Mouse (Mus musculus) cerebellum, postnatal 10 days (tissue): Measurements from ENCODE around the gene Acsl5.

Experiments used
- DNase-seq, 2 experiments: peaks; one replicate each; pipeline ENCODE4 v3.0.0; 2021; ENCODE audit warnings: mixed read lengths in 2 of 2

Gene Acsl5

GRCm38 (mm10) chr19:55241186-55241645 is 10.5 kb upstream of the Acsl5 start, which contains the start of gene Gucy2g:
Gene Gucy2g (minus strand): TSS chr19:55241236.
- DNase-seq: no peak

DNA sequence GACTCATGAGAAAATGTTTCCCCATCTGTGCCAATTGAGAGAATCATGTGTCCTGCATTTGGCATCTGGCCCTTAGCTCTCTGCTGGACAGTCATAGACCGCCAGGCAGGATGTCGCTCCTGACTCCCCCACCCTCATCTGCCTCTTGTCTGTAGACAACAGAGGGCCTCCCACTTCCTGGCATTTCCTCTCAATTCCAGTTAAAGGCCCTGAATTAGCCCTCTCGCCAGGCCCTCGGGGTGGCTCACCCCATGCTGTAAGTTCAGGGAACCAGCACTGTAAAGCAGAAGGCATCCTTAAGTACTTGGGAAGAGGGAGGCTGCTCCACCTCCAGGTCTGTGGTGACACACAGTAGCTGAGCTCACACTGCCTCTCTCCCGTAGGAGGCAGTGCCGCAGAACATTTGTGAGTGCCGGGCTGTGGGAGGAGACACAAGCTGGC is 6.9 kb upstream of the Acsl5 start:
- DNase-seq: peak; percentile 72 to 73

DNA sequence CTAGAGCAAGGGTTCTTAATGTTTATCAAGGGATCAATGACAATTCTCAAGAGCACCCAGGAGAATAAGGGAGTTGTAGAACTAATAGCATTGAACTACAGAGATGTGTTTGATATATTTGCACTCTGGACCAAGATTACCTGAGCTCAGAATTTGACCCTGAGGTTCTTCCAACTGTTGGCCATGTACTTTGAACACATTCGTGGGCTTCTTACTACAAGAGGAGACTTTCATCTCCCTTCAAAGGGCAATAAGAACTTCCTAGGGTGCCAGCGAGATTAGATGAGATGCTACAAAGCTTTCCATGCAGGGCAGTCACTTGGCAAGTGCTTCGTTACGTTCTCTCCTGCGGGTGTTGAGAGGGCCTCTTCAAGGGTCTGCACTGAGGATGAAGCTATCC is 4.2 kb upstream of the Acsl5 start:
- DNase-seq: no peak

DNA sequence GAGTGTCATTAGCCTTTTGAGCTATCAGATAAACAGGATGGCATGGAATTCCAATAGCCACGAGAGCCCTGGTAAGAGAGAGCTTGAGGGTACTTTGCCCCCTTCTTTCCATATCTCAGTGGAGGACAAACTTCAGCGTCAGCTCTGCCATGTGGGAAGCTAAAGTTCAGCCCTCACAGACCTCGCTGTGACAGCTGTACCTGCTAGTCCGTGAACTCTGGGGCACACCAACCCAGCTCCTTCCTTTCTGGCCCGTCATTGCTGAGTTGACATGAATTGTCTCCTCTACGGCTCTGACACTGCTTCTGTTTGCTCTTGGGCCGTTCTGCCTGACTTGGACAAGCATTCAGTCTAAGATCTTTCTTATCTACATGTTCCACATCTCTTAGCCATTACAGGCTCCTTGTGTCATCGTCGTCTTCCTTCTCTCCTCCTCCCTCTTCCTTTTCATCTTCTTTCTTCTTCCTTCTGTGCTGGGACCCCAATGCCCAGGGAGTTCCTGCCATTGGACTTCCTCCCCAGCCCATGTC is 3.7 kb upstream of the Acsl5 start:
- no peak for DNase-seq

DNA sequence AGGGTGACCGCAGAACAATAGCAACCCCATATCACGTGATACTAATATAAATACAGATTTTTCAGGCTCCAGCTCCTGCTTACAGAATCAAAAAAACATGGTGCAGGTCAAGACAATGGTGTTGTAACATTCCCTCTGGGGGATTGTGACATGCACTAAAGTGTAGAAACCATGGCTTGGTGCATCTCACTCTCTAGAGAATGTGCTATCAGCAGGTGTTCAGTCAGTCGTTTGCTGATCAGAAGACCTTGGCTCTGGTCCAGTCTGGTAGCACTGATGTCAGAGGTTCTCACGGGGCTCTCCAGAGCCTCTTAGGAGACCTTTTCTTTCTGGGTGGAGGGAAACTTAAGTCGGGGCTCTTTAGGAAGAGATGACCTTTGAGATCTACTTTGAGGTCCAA is 1.3 kb upstream of the Acsl5 start:
- DNase-seq: no peak

DNA sequence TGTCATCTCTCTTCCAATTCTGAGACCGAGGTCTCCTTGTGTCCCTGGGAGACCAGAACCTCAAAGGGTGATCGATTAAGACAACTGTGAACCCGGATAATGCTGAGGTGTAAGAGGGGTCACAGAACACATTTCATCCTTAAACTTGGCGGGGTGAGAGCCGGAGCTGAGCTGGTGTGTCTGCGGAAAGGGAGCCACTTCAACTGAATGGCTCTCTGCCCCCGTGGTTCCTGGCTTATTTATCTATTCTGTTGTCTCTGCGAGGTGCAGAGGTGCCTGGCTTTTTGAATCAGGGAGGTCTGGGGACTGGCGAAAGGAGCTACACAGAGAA is 1.5 kb downstream of the Acsl5 start:
- DNase-seq: no peak

GRCm38 (mm10) chr19:55253570-55254441 is 2.1 kb downstream of the Acsl5 start:
- peak; percentile 64 to 70 for DNase-seq

DNA sequence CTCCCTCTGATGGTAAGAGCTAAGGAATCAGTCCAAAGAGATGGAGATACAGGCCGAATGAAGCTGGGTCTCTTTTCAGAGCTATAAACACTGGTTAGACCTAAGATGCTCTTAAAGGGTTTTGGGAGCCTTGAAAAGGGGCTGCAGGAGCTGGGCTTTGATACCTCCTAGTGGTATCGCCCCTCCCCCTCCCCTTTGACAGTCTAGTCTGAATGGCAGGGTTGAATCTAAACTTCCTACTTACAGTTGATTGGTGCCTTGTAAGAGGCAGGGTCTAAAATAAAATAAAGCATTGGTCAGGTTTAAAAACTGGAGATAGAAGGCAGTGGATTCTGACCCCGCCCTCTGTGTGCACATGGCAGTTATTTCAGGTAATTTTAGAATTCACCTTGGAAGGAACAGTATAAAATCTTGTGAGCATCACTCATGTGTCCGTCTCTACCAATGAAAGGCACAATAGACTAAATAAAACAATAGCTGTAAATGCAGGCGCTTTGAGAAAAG is 2.8 kb downstream of the Acsl5 start:
- DNase-seq: peak; percentile 54 to 68

DNA sequence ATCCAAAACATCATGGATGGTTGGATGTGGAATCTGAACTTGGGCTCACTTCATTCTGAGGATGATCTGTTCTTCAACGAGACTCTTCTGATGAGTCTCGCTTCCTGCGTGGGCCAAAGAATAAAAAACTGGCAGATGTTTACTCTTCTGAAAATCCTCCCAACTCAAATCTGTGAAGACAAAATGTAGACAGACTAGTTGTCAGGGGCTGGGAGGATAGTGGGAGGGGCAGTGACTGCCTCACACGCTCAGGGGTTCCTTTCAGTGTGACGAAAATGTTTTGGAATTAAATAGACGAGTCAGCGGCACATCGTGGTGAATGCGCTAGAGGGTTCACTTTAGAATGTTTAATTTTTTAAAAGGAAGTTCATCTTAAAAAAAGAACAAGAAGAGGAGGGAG is 4.4 kb downstream of the Acsl5 start:
- no peak for DNase-seq

GRCm38 (mm10) chr19:55257656-55258375 is 6.1 kb downstream of the Acsl5 start:
- DNase-seq: peak in 1 of 2 experiments; percentile 8

DNA sequence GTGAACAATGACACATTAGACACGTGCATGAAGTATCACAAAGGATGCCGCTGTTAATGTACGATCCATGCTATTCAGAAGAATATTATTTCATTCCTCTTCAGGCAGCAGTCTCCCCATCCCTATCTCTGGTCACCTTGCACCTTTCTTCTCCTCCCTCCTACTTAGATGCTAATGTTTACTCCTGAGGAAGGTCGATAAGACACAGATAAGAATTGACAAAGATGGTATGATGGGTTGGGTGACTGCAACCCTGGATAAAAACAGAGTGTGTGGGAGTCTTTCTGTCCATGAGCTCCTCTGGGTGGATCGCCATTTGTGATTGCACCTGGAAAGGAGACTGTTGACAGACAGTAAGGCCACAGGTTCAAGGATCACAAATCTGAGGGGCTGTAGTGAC is 6.8 kb downstream of the Acsl5 start:
- DNase-seq: no peak

DNA sequence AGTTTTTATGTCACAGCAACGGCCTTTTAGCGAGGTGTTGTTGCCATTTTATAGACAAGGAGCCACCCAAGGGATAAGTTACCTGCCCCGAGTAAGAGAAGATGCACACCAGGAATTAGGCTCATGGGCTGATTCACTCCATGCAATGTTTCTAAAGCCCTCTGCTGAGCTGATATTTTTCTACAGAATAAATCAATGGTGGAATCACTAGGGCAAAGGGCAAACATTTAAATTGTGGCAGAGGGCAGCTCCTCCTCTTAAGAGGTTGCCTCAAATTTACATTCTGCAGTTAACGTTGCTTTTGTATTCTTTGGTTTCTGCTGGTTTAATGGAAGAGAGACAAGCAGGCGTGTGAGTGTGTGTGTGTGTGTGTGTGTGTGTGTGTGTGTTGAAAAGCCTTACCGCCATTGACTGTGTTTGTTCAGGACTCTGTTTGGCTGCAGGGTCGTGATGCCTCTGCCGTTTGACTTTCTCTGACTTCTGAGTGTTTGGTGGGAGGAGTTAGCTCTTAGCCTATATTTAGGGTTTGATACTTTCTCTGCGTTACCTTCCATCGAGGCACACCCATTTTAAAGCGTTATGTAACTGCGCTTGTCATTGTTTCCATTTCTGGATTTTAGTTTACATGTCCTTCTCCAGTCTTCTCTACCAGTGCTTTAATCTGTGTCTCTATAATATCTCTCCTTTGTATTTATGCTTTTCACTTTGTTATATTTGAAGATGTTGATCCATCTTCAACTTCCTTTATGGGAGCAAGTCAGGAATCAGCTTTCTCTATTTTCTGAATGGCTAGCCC is 8.8 kb downstream of the Acsl5 start:
- DNase-seq: no peak

DNA sequence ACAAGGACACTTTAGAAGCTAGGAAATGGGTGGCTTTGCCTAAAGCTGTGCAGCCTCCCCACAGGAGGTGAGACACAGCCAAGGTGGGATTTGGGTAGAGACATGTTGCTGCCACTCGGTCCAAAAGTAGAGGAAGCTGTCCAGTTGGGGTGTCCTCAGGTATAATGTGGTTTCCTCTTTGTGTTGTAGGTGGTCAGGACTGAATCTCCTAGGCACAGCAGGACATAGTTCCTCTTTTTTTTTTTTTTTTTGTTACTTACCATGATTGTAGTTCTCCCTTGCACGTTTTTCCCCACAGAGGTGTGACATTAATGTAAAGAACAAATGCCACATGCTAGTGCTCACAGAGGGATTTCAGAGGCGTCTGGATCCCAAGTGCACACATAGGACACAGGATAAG is 13.5 kb downstream of the Acsl5 start:
- DNase-seq: no peak

DNA sequence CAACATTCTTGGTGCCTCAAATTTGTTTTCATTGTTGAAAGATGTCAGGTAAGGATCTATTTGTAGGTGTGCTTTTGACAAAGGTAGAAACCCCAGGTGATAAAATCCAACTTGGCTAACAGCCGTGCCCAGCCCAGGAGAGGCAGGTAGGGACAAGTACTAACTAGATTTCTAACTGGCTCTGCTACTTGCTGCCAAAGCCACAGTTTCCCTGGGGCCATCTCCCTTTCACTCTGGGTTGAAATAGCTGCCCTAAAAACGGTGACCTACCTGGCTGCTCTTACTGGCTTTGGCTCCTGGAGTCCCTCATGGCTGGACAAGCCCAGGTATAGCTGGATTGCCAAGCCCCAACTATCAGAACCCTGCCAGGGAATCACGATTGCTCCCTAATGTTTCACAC is 15.0 kb downstream of the Acsl5 start:
- DNase-seq: no peak

DNA sequence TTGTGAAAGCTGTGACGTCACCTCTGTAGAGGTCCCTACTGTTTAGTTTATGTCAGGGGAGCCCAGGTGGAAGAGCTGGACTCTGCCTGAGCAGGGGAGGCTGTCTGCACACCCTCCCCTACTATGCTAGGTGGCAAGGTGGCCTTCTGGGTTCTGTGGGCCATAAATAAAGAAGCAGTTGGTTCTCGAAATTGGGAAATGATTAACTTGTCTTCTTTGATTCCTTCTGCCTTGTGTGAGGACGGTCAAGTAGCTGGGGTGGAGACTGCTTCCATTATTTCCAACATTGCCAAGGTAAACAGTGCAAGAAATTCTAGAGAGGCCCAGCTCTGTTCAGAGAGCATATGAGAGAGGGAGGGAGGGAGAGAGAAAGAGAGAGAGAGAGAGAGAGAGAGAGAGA is 16.4 kb downstream of the Acsl5 start:
- no peak for DNase-seq

GRCm38 (mm10) chr19:55269051-55269450 is 17.3 kb downstream of the Acsl5 start:
- DNase-seq: no peak

DNA sequence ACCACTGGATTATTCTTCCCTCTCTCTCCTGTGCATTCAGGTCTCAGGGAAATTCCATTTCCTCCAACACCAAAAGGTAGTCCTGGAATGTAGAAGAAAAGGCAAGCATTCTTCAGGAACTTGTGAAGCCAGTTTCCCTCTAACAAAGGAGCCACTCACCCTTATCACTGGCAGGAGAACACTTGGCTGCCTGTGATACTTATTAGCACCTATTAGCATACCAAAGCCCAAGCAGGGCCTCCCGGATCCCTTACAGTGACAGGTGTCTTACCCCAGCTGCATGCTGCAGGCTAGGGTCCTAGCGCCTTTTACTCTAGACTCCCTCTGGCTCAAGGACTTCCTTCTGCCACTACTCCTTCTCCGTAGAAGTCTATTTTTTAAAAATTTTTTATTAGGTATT is 19.7 kb downstream of the Acsl5 start:
- no peak for DNase-seq

DNA sequence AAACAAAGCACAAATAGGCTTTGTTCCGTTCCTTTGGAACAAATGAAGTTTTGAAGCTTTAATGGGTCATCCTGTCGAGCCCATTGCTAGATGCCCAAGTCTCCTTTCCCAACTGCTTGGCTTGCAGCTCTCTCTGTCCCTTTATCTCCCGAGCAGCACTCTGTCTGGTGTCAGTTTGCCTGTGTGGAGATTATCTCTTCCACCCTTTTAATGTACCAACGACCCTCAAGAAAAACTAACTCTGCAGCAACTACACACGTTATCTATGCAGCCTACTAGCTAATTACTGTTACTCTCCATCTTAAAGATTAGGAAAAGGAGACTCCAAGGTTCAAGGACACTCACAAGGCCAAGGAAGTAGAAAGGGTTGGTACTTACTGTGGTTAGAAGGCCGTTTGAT is 21.6 kb downstream of the Acsl5 start:
- DNase-seq: no peak

DNA sequence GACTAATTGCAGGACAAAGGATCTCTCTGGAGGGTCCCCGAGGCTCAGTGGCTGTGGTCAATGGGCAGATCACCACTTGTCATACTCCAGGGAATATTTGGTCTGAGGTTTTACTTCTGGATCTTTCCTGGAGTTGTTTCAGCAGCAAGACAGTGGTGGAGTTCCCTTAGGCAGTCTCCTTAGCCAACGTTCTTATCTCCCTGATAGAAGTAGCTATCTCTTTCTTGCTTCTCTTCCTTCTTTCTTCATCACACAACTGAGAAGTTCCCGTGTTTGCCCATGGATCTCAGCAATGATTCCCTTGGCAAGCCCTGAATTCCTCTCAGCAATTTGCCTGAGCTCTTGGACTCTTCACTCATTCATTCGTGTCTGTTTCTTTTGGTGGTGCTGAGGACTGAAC is 24.4 kb downstream of the Acsl5 start:
- no peak for DNase-seq

DNA sequence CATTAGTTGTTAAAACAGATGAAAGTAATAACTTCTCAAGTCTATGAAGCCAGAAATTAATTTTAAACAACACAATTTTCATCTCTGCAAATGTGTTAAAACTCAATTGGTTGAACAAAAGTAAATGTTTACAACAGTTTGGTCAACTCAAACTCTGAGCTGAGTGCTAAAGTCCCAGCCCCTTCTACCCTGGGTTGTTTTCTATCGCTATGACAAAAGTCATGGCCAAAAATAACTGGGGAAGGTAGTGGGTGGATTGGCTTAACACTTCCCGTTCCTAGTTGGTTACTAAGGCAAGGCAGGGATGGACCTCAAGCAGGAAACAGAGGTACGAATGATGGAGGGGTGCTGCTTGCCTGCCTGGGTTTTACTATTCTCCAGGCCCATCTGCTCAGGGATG is 25.0 kb downstream of the Acsl5 start:
- DNase-seq: no peak

DNA sequence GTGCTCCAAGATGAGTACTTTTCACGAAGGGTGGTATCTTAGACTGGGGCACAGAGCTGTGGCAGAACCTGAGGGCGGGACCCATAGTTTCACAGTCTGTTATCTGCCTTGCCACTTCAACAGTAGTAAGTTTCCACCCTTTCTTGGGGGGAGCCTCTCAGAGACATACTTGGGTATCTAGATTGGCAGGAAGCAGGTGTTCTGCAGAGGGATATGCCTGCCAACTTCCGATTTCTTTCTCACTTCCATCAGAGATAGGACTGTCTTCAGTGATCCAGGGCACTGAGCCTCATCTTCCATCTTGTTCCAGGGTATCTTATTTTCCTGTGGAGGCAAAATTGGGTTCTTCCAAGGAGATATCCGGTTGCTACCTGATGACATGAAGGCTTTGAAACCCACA is 32.4 kb downstream of the Acsl5 start:
- DNase-seq: no peak

DNA sequence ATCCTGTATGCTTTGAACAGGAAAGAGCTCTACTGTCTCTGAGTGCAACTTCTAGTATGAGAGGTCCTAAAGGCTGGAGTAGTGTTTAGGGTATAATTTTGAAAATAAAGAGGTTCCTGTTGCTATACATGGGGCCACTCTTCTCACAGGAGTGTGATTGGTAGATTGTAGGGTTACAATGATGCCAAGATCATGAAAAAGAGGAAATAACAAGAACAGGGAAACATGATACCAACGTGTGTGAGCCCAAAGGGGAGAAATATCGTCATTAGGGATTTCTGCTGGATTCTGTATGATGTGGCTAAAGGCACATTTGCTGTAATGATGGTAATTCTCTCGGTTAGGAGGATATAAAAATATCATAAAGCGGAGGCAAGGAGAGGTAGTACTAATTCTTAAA is 34.3 kb downstream of the Acsl5 start:
- no peak for DNase-seq

- DNase-seq: no peak
These were observed 37.2 kb downstream of the Acsl5 start for GRCm38 (mm10) chr19:55288974-55289373.
